Mouse (Mus musculus) embryonic facial prominence, embryonic 14.5 days (tissue): ENCODE data around the gene Jazf1. TPM values are rescaled to one million over a fixed set of nuclear protein-coding genes. Genes with fewer than 3 reads are reported as not detected.
A peak's percentile ranks its signal among the peaks of the same experiment; 100 is the strongest.

Experiments
- ATAC-seq: fragments of 200-750 bp; cut with Nextera tagmentation; 2 replicates; pipeline ENCODE4 v1.8.0; 2017; ENCODE audit warnings: low read depth, moderate number of reproducible peaks, moderate TSS enrichment
- DNase-seq: peaks from one replicate; pipeline ENCODE4 v3.0.0-alpha.2; 2015; ENCODE audit warnings: low spot score
- H3K27ac ChIP-seq: fragments of 300-500 bp; sonication (generic); replicated peaks from 2 replicates; pipeline ENCODE4 v1.5.1; 2014; ENCODE audit warnings: low read depth, mild to moderate bottlenecking, low read length, moderate library complexity
- H3K27me3 ChIP-seq: fragments of 300-500 bp; sonication (generic); replicated peaks from 2 replicates; pipeline ENCODE4 v1.6.1; 2014; ENCODE audit warnings: low read length; ENCODE audit not compliant: control insufficient read depth, insufficient read depth
- H3K36me3 ChIP-seq: fragments of 300-500 bp; sonication (generic); 2 replicates; pipeline ENCODE4 v1.6.1; 2014; ENCODE audit warnings: low read length, mixed read lengths; ENCODE audit not compliant: control insufficient read depth, insufficient read depth
- H3K4me1 ChIP-seq: fragments of 300-500 bp; sonication (generic); 2 replicates; pipeline ENCODE4 v1.6.1; 2014; ENCODE audit warnings: antibody characterized with exemption, low read length; ENCODE audit not compliant: control insufficient read depth, insufficient read depth
- H3K4me2 ChIP-seq: fragments of 300-500 bp; sonication (generic); 2 replicates; pipeline ENCODE4 v1.6.1; 2014; ENCODE audit warnings: low read depth, mild to moderate bottlenecking, low read length, moderate library complexity, mixed read lengths
- H3K4me3 ChIP-seq: fragments of 300-500 bp; sonication (generic); 2 replicates; pipeline ENCODE4 v1.5.1; 2014; ENCODE audit warnings: low read depth, mild to moderate bottlenecking, low read length
- H3K9ac ChIP-seq: fragments of 300-500 bp; sonication (generic); 2 replicates; pipeline ENCODE4 v1.6.1; 2014; ENCODE audit warnings: low read depth, mild to moderate bottlenecking, low read length, moderate library complexity, mixed read lengths
- H3K9me3 ChIP-seq: fragments of 300-500 bp; sonication (generic); 2 replicates; pipeline ENCODE4 v1.6.1; 2016; ENCODE audit warnings: low read length; ENCODE audit not compliant: control insufficient read depth
- WGBS: fragments of 180-500 bp; shearing (Covaris S2); extraction: QIAGEN DNeasy Blood & Tissue Kit; methylation state at CpG from one replicate; pipeline ENCODE4 v1.1.7; 2014; 5-methylcytosine and 5-hydroxymethylcytosine counted together
- polyA plus RNA-seq: library from polyadenylated mRNA; unstranded; fragments of >200 nt; fragmentation: Nextera tagmentation; extraction: Ambion mirVana; gene quantifications from 2 replicates; pipeline ENCODE4 v1.2.1, GENCODE M21; 2014

Jazf1 gene
- polyA plus RNA-seq, 1 experiment from 2014 or later, result 17.2 TPM

- ATAC-seq (no peak), DNase-seq (no peak)
- WGBS, result 74% methylated on average over 3 of the region's 3 CpGs
- Histone ChIP-seq H3K36me3 (no peaks in the 10 kb centered on the region), H3K4me2 (no peak overlapping the region), H3K9ac (no peak overlapping the region), H3K27ac (no peak overlapping the region), H3K4me1 (peaks cover 4% of the 10 kb centered on the region; the same call in 1 of the 2 replicates), H3K9me3 (no peaks in the 10 kb centered on the region), H3K27me3 (no peaks in the 10 kb centered on the region), H3K4me3 (no peak overlapping the region)
These were observed 130.5 kb downstream of the Jazf1 start for GRCm38 (mm10) chr6:52937916-52938315.

- 32% methylated on average over 10 of the region's 10 CpGs for WGBS
- Histone ChIP-seq H3K4me1 (peaks cover 11% of the 10 kb centered on the region; the same call in 1 of the 2 replicates), H3K9ac (no peak overlapping the region), H3K27ac (no peak overlapping the region), H3K27me3 (no peaks in the 10 kb centered on the region), H3K36me3 (no peaks in the 10 kb centered on the region), H3K4me3 (no peak overlapping the region), H3K9me3 (no peaks in the 10 kb centered on the region), H3K4me2 (no peak overlapping the region)
- ATAC-seq, result 0 out of 2 replicates have a peak, but pooled peaks have one; percentile 57
- peak; percentile 87 for DNase-seq
These were observed 131.4 kb downstream of the Jazf1 start for GRCm38 (mm10) chr6:52936995-52937394.

- H3K9me3 ChIP-seq, result no peaks in the 10 kb centered on the region
- no peak overlapping the region for H3K9ac ChIP-seq
- 82% methylated on average over 6 of the region's 6 CpGs for WGBS
- ATAC-seq (no peak), DNase-seq (no peak)
- H3K4me3 ChIP-seq, result no peak overlapping the region
- peaks cover 11% of the 10 kb centered on the region; the same call in 1 of the 2 replicates for H3K4me1 ChIP-seq
- H3K36me3 ChIP-seq, result no peaks in the 10 kb centered on the region
- H3K4me2 ChIP-seq, result no peak overlapping the region
- H3K27ac ChIP-seq, result 0 out of 2 replicates have a peak overlapping the region, but pooled peaks have one; percentile 40
- no peaks in the 10 kb centered on the region for H3K27me3 ChIP-seq
These were observed 134.4 kb downstream of the Jazf1 start for GRCm38 (mm10) chr6:52934021-52934420.

- no peaks in the 10 kb centered on the region for H3K27me3 ChIP-seq
- peaks cover 11% of the 10 kb centered on the region; the same call in 1 of the 2 replicates for H3K4me1 ChIP-seq
- peak overlapping the region; percentile 72 for H3K27ac ChIP-seq
- ATAC-seq, result peak; percentile 60
- no peak overlapping the region for H3K4me3 ChIP-seq
- H3K36me3 ChIP-seq, result no peaks in the 10 kb centered on the region
- peak; percentile 29 for DNase-seq
- 0 out of 2 replicates have a peak overlapping the region, but pooled peaks have one; percentile 19 for H3K9ac ChIP-seq
- no peaks in the 10 kb centered on the region for H3K9me3 ChIP-seq
- H3K4me2 ChIP-seq, result no peak overlapping the region
- WGBS, result 17% methylated on average over 7 of the region's 7 CpGs
These were observed 135.7 kb downstream of the Jazf1 start for GRCm38 (mm10) chr6:52932603-52933178.

GRCm38 (mm10) chr6:52929358-52929757, 139.1 kb downstream of the Jazf1 start:
- no peaks in the 10 kb centered on the region for H3K9me3 ChIP-seq
- no peak for DNase-seq
- peaks cover 13% of the 10 kb centered on the region for H3K4me1 ChIP-seq
- H3K27ac ChIP-seq, result no peak overlapping the region
- no peak overlapping the region for H3K9ac ChIP-seq
- H3K4me2 ChIP-seq, result no peak overlapping the region
- H3K4me3 ChIP-seq, result no peak overlapping the region
- H3K27me3 ChIP-seq, result no peaks in the 10 kb centered on the region
- no peak for ATAC-seq
- 81% methylated on average over 12 of the region's 12 CpGs for WGBS
- H3K36me3 ChIP-seq, result no peaks in the 10 kb centered on the region

- H3K9me3 ChIP-seq, result no peaks in the 10 kb centered on the region
- WGBS, result 75% methylated on average over 4 of the region's 4 CpGs
- no peak for DNase-seq
- no peak overlapping the region for H3K9ac ChIP-seq
- H3K27me3 ChIP-seq, result no peaks in the 10 kb centered on the region
- H3K36me3 ChIP-seq, result no peaks in the 10 kb centered on the region
- no peak for ATAC-seq
- H3K27ac ChIP-seq, result no peak overlapping the region
- no peak overlapping the region for H3K4me2 ChIP-seq
- H3K4me3 ChIP-seq, result no peak overlapping the region
- H3K4me1 ChIP-seq, result peaks cover 6% of the 10 kb centered on the region
These were observed 141.5 kb downstream of the Jazf1 start for GRCm38 (mm10) chr6:52926947-52927346.

GRCm38 (mm10) chr6:52925458-52926042, 142.9 kb downstream of the Jazf1 start:
- ATAC-seq (0 out of 2 replicates have a peak, but pooled peaks have one; percentile 26), DNase-seq (peak; percentile 24)
- Histone ChIP-seq H3K27ac (peak overlapping the region; percentile 29; the same call in 1 of the 2 replicates), H3K4me1 (peaks cover 6% of the 10 kb centered on the region), H3K9ac (no peak overlapping the region), H3K36me3 (no peaks in the 10 kb centered on the region), H3K4me3 (no peak overlapping the region), H3K27me3 (no peaks in the 10 kb centered on the region), H3K4me2 (no peak overlapping the region), H3K9me3 (no peaks in the 10 kb centered on the region)
- 49% methylated on average over 9 of the region's 9 CpGs for WGBS

GRCm38 (mm10) chr6:52921248-52921647, 147.2 kb downstream of the Jazf1 start:
- no peaks in the 10 kb centered on the region for H3K27me3 ChIP-seq
- no peak for ATAC-seq
- WGBS, result 84% methylated on average over 6 of the region's 6 CpGs

GRCm38 (mm10) chr6:52920719-52921118, 147.7 kb downstream of the Jazf1 start:
- Histone ChIP-seq H3K27me3 (no peaks in the 10 kb centered on the region), H3K27ac (no peak overlapping the region), H3K4me1 (peaks cover 6% of the 10 kb centered on the region), H3K9me3 (no peaks in the 10 kb centered on the region), H3K9ac (no peak overlapping the region), H3K4me2 (no peak overlapping the region), H3K36me3 (no peaks in the 10 kb centered on the region), H3K4me3 (no peak overlapping the region)
- DNase-seq (no peak), ATAC-seq (no peak)
- WGBS, result 75% methylated on average over 6 of the region's 6 CpGs

More at GRCm38 (mm10) chr6:52921248-52921647, 147.2 kb downstream of the Jazf1 start:
- no peaks in the 10 kb centered on the region for H3K36me3 ChIP-seq
- peaks cover 6% of the 10 kb centered on the region for H3K4me1 ChIP-seq
- DNase-seq, result no peak
- H3K27ac ChIP-seq, result no peak overlapping the region
- no peak overlapping the region for H3K4me3 ChIP-seq
- no peaks in the 10 kb centered on the region for H3K9me3 ChIP-seq
- no peak overlapping the region for H3K9ac ChIP-seq
- no peak overlapping the region for H3K4me2 ChIP-seq
